Mouse (Mus musculus) hindbrain, embryonic 13.5 days (tissue): ENCODE measurements around the gene Spaca4. TPM values are rescaled to one million over a fixed set of nuclear protein-coding genes. Genes with fewer than 3 reads are reported as not detected.

Experiments used
- ATAC-seq: fragments of 200-750 bp; cut with Nextera tagmentation; 2 replicates; pipeline ENCODE4 v1.8.0; 2017; ENCODE audit warnings: moderate TSS enrichment; ENCODE audit not compliant: low FRiP score
- H3K27ac ChIP-seq: fragments of 300-500 bp; sonication (generic); 2 replicates; pipeline ENCODE4 v1.5.1; 2015; ENCODE audit warnings: inconsistent platforms, mild to moderate bottlenecking, moderate library complexity
- H3K27me3 ChIP-seq: fragments of 300-500 bp; sonication (generic); 2 replicates; pipeline ENCODE4 v1.6.1; 2015; ENCODE audit warnings: mild to moderate bottlenecking, inconsistent platforms
- H3K36me3 ChIP-seq: fragments of 300-500 bp; sonication (generic); 2 replicates; pipeline ENCODE4 v1.6.1; 2015; ENCODE audit warnings: mild to moderate bottlenecking, inconsistent platforms
- H3K4me1 ChIP-seq: fragments of 300-500 bp; sonication (generic); replicated peaks from 2 replicates; pipeline ENCODE4 v1.6.1; 2015; ENCODE audit warnings: inconsistent platforms
- H3K4me2 ChIP-seq: fragments of 300-500 bp; sonication (generic); 2 replicates; pipeline ENCODE4 v1.6.1; 2015; ENCODE audit warnings: inconsistent platforms, mild to moderate bottlenecking, moderate library complexity
- H3K4me3 ChIP-seq: fragments of 300-500 bp; sonication (generic); 2 replicates; pipeline ENCODE4 v1.5.1; 2015; ENCODE audit warnings: mild to moderate bottlenecking, inconsistent platforms
- H3K9ac ChIP-seq: fragments of 300-500 bp; sonication (generic); 2 replicates; pipeline ENCODE4 v1.6.1; 2015; ENCODE audit warnings: mild to moderate bottlenecking, inconsistent platforms
- H3K9me3 ChIP-seq: fragments of 300-500 bp; sonication (generic); 2 replicates; pipeline ENCODE4 v1.6.1; 2016; ENCODE audit warnings: inconsistent platforms
- WGBS: fragments of 180-500 bp; shearing (Covaris S2); methylation state at CpG from one replicate; pipeline ENCODE4 v1.1.7; 2015; 5-methylcytosine and 5-hydroxymethylcytosine counted together
- polyA plus RNA-seq: library from polyadenylated mRNA; unstranded; fragments of >200 nt; fragmentation: Nextera tagmentation; extraction: Ambion mirVana; gene quantifications from 2 replicates; pipeline ENCODE4 v1.2.1, GENCODE M21; 2015

Gene Spaca4
- polyA plus RNA-seq, 1 experiment from 2014 or later, result not detected

- H3K27ac ChIP-seq, result no peak overlapping the region
- H3K4me3 ChIP-seq, result no peak overlapping the region
- H3K9ac ChIP-seq, result no peak overlapping the region
- H3K27me3 ChIP-seq, result peaks cover 17% of the 10 kb centered on the region
- H3K4me1 ChIP-seq, result peaks cover 27% of the 10 kb centered on the region; the same call in 1 of the 2 replicates
- no peak overlapping the region for H3K4me2 ChIP-seq
- no peaks in the 10 kb centered on the region for H3K9me3 ChIP-seq
- no peak for ATAC-seq
- WGBS, result 51% methylated on average over 10 of the region's 10 CpGs
- H3K36me3 ChIP-seq, result no peaks in the 10 kb centered on the region
These were observed 39.8 kb downstream of the Spaca4 start for GRCm38 (mm10) chr7:45685811-45686210.

GRCm38 (mm10) chr7:45683396-45684050 is 42.1 kb downstream of the Spaca4 start, which contains the start of gene Ntn5:
Gene Ntn5, plus strand, starts transcription at chr7:45684022.
- Histone ChIP-seq H3K9me3 (no peaks in the 10 kb centered on the region), H3K4me2 (no peak within 1 kb of the TSS; the same call in 1 of the 2 replicates), H3K4me1 (peaks cover 27% of the 10 kb centered on the region; the same call in 1 of the 2 replicates), H3K27ac (no peak within 1 kb of the TSS), H3K4me3 (no peak within 1 kb of the TSS), H3K27me3 (peaks cover 11% of the 10 kb centered on the region), H3K36me3 (no peaks in the 10 kb centered on the region), H3K9ac (peak within 1 kb of the TSS; percentile 49; the same call in 1 of the 2 replicates)
- no peak for ATAC-seq
- 71% methylated on average over 7 of the region's 7 CpGs for WGBS

- Histone ChIP-seq H3K27me3 (peaks cover 11% of the 10 kb centered on the region), H3K4me2 (peak overlapping the region; percentile 44), H3K9me3 (no peaks in the 10 kb centered on the region), H3K4me3 (no peak overlapping the region), H3K27ac (peak overlapping the region; percentile 63), H3K9ac (peak overlapping the region; percentile 65), H3K36me3 (no peaks in the 10 kb centered on the region), H3K4me1 (peaks cover 27% of the 10 kb centered on the region; the same call in 1 of the 2 replicates)
- peak; percentile 70 for ATAC-seq
- 30% methylated on average over 14 of the region's 14 CpGs for WGBS
These were observed 43.2 kb downstream of the Spaca4 start for GRCm38 (mm10) chr7:45682144-45683126.

GRCm38 (mm10) chr7:45681046-45681736 is 44.4 kb downstream of the Spaca4 start:
- 91% methylated on average over 8 of the region's 8 CpGs for WGBS
- H3K27ac ChIP-seq, result no peak overlapping the region

DNA sequence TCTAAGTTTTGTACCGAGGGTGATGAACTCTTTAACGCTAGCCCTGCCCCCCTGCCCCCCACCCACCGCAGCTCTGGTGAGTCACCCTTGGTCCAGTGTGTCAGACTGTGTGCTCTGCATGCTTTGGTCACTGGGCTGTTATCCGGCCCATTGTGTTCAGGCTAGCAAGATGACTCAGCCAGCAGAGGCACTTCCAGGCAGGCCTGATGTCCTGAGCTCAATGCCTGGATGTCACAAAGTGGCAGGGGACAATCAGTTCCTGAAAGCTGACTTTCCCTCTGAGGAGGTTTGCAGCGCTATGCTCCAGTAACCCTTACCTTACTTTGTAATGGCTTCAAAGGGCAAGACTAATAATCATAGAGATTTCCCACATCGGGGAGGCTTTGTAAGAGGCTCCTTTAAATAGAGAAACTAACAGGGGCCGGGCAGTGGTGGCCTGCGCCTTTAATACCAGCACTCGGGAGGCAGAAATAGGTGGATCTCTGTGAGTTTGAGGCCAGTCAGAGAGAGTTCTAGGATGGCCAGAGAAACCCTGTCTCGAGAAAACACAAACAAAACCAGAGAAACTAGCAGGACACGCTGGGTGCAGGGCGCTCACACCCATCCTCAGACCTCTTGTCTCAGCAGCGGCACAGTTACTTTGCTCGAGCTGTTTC is 45.5 kb downstream of the Spaca4 start:
- Histone ChIP-seq H3K27ac (no peak overlapping the region), H3K9me3 (no peaks in the 10 kb centered on the region), H3K36me3 (no peaks in the 10 kb centered on the region), H3K9ac (no peak overlapping the region; the same call in 1 of the 2 replicates), H3K27me3 (peaks cover 4% of the 10 kb centered on the region; the same call in 1 of the 2 replicates), H3K4me3 (no peak overlapping the region), H3K4me1 (peaks cover 12% of the 10 kb centered on the region; the same call in 1 of the 2 replicates), H3K4me2 (no peak overlapping the region)
- WGBS, result 69% methylated on average over 14 of the region's 14 CpGs
- ATAC-seq, result no peak

More at GRCm38 (mm10) chr7:45681046-45681736, 44.4 kb downstream of the Spaca4 start:
- peaks cover 7% of the 10 kb centered on the region; the same call in 1 of the 2 replicates for H3K27me3 ChIP-seq
- no peak overlapping the region for H3K4me2 ChIP-seq
- no peaks in the 10 kb centered on the region for H3K36me3 ChIP-seq
- no peaks in the 10 kb centered on the region for H3K9me3 ChIP-seq
- H3K9ac ChIP-seq, result no peak overlapping the region
- ATAC-seq, result no peak
- peaks cover 22% of the 10 kb centered on the region; the same call in 1 of the 2 replicates for H3K4me1 ChIP-seq
- H3K4me3 ChIP-seq, result no peak overlapping the region

DNA sequence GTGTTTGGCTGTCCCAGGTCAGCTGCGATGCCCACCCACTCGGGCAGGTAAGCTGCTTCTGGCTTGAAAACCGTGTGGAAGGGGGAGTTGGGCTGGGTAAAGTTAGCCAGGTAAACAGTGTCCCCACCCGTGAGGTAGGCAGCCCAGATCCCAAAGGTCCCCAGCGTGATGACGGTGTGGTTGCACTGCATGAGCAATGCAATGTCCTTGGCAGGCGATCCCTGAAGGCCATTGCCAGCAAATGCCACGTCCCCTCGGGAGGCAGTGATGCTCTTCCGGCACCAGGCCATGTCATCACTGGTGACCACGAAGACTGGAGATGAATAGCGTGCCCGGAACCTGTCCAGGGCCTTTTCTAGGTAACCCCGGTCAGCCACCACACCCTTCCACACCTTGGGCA is 47.1 kb downstream of the Spaca4 start:
- peaks cover 12% of the 10 kb centered on the region; the same call in 1 of the 2 replicates for H3K4me1 ChIP-seq
- 93% methylated on average over 14 of the region's 14 CpGs for WGBS
- H3K9me3 ChIP-seq, result no peaks in the 10 kb centered on the region
- no peak for ATAC-seq
- no peaks in the 10 kb centered on the region for H3K36me3 ChIP-seq
- H3K27me3 ChIP-seq, result no peaks in the 10 kb centered on the region
- H3K4me3 ChIP-seq, result no peak overlapping the region
- H3K27ac ChIP-seq, result no peak overlapping the region
- H3K4me2 ChIP-seq, result no peak overlapping the region
- no peak overlapping the region for H3K9ac ChIP-seq

- no peak overlapping the region for H3K4me2 ChIP-seq
- no peak overlapping the region for H3K9ac ChIP-seq
- 76% methylated on average over 7 of the region's 7 CpGs for WGBS
- no peaks in the 10 kb centered on the region for H3K36me3 ChIP-seq
- no peak overlapping the region for H3K27ac ChIP-seq
- no peaks in the 10 kb centered on the region for H3K27me3 ChIP-seq
- no peak for ATAC-seq
- no peak overlapping the region for H3K4me3 ChIP-seq
- no peaks in the 10 kb centered on the region for H3K9me3 ChIP-seq
- peaks cover 7% of the 10 kb centered on the region; the same call in 1 of the 2 replicates for H3K4me1 ChIP-seq
These were observed 47.9 kb downstream of the Spaca4 start for GRCm38 (mm10) chr7:45677627-45678295.

Other genes with a start within 250 kb of the Spaca4 start
- gene Tulp2, start 243.9 kb downstream of the Spaca4 start, polyA plus RNA-seq, result 0.13 and 0.22 TPM in 2 replicates
- not detected in 2 replicates for gene Gm45808, start 239.0 kb downstream of the Spaca4 start, polyA plus RNA-seq
- 3.4 and 4.2 TPM in 2 replicates for gene Dhdh, start 237.0 kb downstream of the Spaca4 start, polyA plus RNA-seq
- 120 and 121 TPM in 2 replicates for gene Nucb1, start 215.4 kb downstream of the Spaca4 start, polyA plus RNA-seq
- 13.9 and 14.3 TPM in 2 replicates for gene Ppp1r15a, start 199.5 kb downstream of the Spaca4 start, polyA plus RNA-seq
- gene Plekha4, start 199.5 kb downstream of the Spaca4 start, polyA plus RNA-seq, result 2.4 and 4.3 TPM in 2 replicates
- 0.25 and 0.45 TPM in 2 replicates for gene Hsd17b14, start 170.9 kb downstream of the Spaca4 start, polyA plus RNA-seq
- 19.8 and 20.8 TPM in 2 replicates for gene Bcat2, start 155.7 kb downstream of the Spaca4 start, polyA plus RNA-seq
- not detected in 2 replicates for gene Fgf21, start 110.3 kb downstream of the Spaca4 start, polyA plus RNA-seq
- 0.06 TPM in 1 of 2 replicates, not detected in the other for gene Fut1, start 108.5 kb downstream of the Spaca4 start, polyA plus RNA-seq
- 0.18 TPM in 1 of 2 replicates, not detected in the other for gene Izumo1, start 104.0 kb downstream of the Spaca4 start, polyA plus RNA-seq
- 12.0 and 12.7 TPM in 2 replicates for gene Rasip1, start 98.3 kb downstream of the Spaca4 start, polyA plus RNA-seq
- 3.4 and 4.0 TPM in 2 replicates for gene Mamstr, start 85.8 kb downstream of the Spaca4 start, polyA plus RNA-seq
- gene Fut2, start 59.4 kb downstream of the Spaca4 start, polyA plus RNA-seq, result 0.09 and 0.38 TPM in 2 replicates
- 2.3 and 2.6 TPM in 2 replicates for gene Ntn5, start 41.8 kb downstream of the Spaca4 start, polyA plus RNA-seq
- 0.40 and 0.86 TPM in 2 replicates for gene Sec1, start 31.4 kb downstream of the Spaca4 start, polyA plus RNA-seq
- gene Car11, start 26.0 kb downstream of the Spaca4 start, polyA plus RNA-seq, result 38.5 and 41.6 TPM in 2 replicates
- gene Dbp, start 20.7 kb downstream of the Spaca4 start, polyA plus RNA-seq, result 2.9 and 3.6 TPM in 2 replicates
- 626 and 633 TPM in 2 replicates for gene Rpl18, start 10.4 kb downstream of the Spaca4 start, polyA plus RNA-seq
- gene Sphk2, start 7.8 kb downstream of the Spaca4 start, polyA plus RNA-seq, result 24.1 and 25.0 TPM in 2 replicates
- 0.48 and 0.83 TPM in 2 replicates for gene Fam83e, start 4.6 kb downstream of the Spaca4 start, polyA plus RNA-seq
- gene Lmtk3, start 57.9 kb upstream of the Spaca4 start, polyA plus RNA-seq, result 21.1 and 22.8 TPM in 2 replicates
- gene Sult2b1, start 58.9 kb upstream of the Spaca4 start, polyA plus RNA-seq, result 5.2 and 5.3 TPM in 2 replicates
- gene Cyth2, start 88.8 kb upstream of the Spaca4 start, polyA plus RNA-seq, result 327 and 333 TPM in 2 replicates
- gene Kcnj14, start 99.0 kb upstream of the Spaca4 start, polyA plus RNA-seq, result 0.50 and 0.81 TPM in 2 replicates
- gene Grwd1, start 105.1 kb upstream of the Spaca4 start, polyA plus RNA-seq, result 37.5 and 40.3 TPM in 2 replicates
- 40.6 and 45.7 TPM in 2 replicates for gene Kdelr1, start 147.0 kb upstream of the Spaca4 start, polyA plus RNA-seq
- gene Grin2d, start 152.6 kb upstream of the Spaca4 start, polyA plus RNA-seq, result 1.5 and 1.6 TPM in 2 replicates
- gene Syngr4, start 170.9 kb upstream of the Spaca4 start, polyA plus RNA-seq, result 0.17 and 0.36 TPM in 2 replicates
- 6.2 and 6.6 TPM in 2 replicates for gene Tmem143, start 171.1 kb upstream of the Spaca4 start, polyA plus RNA-seq
- 33.7 and 45.9 TPM in 2 replicates for gene Emp3, start 195.6 kb upstream of the Spaca4 start, polyA plus RNA-seq
- 4.9 and 7.6 TPM in 2 replicates for gene Ccdc114, start 198.3 kb upstream of the Spaca4 start, polyA plus RNA-seq